In the genomic region with DNA sequence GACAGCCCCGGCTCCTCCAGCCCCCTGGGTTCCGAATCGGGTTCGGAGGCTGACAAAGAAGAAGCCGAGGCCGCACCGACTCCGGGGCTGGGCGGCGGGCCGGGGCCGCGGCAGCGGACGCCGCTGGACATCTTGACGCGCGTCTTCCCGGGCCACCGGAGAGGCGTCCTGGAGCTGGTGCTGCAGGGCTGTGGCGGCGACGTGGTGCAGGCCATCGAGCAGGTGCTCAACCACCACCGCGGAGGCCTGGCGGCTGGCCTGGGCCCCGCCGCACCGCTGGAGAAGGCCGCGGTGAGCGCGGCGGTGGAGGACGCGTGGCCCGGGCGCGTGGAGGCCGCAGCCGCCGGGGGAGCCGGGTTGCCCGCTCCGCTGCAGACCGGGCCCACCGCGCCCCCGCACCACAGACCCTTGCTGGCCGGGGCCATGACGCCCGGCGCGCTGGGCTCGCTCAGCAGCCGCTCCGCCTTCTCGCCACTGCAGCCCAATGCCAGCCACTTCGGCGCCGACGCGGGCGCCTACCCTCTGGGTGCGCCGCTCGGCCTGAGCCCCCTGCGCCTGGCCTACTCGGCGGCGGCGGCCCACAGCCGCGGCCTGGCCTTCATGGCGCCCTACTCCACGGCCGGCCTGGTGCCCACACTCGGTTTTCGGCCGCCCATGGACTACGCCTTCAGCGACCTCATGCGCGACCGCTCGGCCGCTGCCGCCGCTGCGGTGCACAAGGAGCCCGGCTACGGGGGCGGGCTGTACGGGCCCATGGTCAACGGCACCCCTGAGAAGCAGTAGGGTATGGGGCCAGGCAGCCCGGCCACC, we compare ENCODE assay signal across 7 mouse cellular contexts. TPM values are rescaled to one million over a fixed set of nuclear protein-coding genes. Genes with fewer than 3 reads are reported as not detected.
DNase-seq lines count a peak whose midpoint lies in the region; ATAC-seq and TF ChIP-seq lines count a peak whose summit lies in the region.

No protein-coding gene starts in this region.

- peak overlapping the region; percentile 61 for H3K4me2 ChIP-seq in lung, postnatal 0 days (replicated peaks; ENCODE audit: low read depth, low read length)
- H3K4me2 ChIP-seq in forebrain, embryonic 15.5 days (replicated peaks): peak overlapping the region; percentile 75
- H3K4me2 ChIP-seq in limb, embryonic 12.5 days: peak overlapping the region; percentile 56

- peaks cover 91% of the 10 kb centered on the region for H3K27me3 ChIP-seq in lung, postnatal 0 days (replicated peaks; ENCODE audit: insufficient read depth, low read length)
- peaks cover 59% of the 10 kb centered on the region for H3K27me3 ChIP-seq in forebrain, embryonic 15.5 days
- peaks cover 97% of the 10 kb centered on the region for H3K27me3 ChIP-seq in limb, embryonic 12.5 days
- peaks cover 98% of the 10 kb centered on the region for H3K27me3 ChIP-seq in small intestine, adult 2 months (ENCODE audit: control insufficient read depth, insufficient read depth, low read length)

- peak overlapping the region; percentile 37 for H3K4me3 ChIP-seq in lung, postnatal 0 days (ENCODE audit: low read depth, low read length)
- peak overlapping the region; percentile 55 for H3K4me3 ChIP-seq in forebrain, embryonic 15.5 days
- peak overlapping the region; percentile 37 for H3K4me3 ChIP-seq in limb, embryonic 12.5 days (replicated peaks)
- peak overlapping the region; percentile 41 for H3K4me3 ChIP-seq in small intestine, adult 2 months (ENCODE audit: low read depth, low read length)

- TF ChIP-seq POLR2A in small intestine, adult 2 months (IDR thresholded peaks at IDR 0.05; ENCODE audit: low read depth, low read length): no peak

- no peak overlapping the region for H3K9ac ChIP-seq in lung, postnatal 0 days (replicated peaks; ENCODE audit: low read depth)
- H3K9ac ChIP-seq in forebrain, embryonic 15.5 days (replicated peaks): peak overlapping the region; percentile 58
- peak overlapping the region; percentile 42; the same call in 1 of the 2 replicates for H3K9ac ChIP-seq in limb, embryonic 12.5 days (replicated peaks)

- H3K9me3 ChIP-seq in lung, postnatal 0 days (ENCODE audit: low read length): no peaks in the 10 kb centered on the region
- no peaks in the 10 kb centered on the region for H3K9me3 ChIP-seq in forebrain, embryonic 15.5 days
- no peaks in the 10 kb centered on the region for H3K9me3 ChIP-seq in limb, embryonic 12.5 days

- H3K36me3 ChIP-seq in lung, postnatal 0 days (ENCODE audit: insufficient read depth, low read length): no peaks in the 10 kb centered on the region
- H3K36me3 ChIP-seq in forebrain, embryonic 15.5 days: no peaks in the 10 kb centered on the region
- no peaks in the 10 kb centered on the region for H3K36me3 ChIP-seq in limb, embryonic 12.5 days
- no peaks in the 10 kb centered on the region for H3K36me3 ChIP-seq in small intestine, adult 2 months (ENCODE audit: control insufficient read depth, insufficient read depth, low read length)

- H3K4me1 ChIP-seq in lung, postnatal 0 days (ENCODE audit: insufficient read depth, low read depth, low read length): peaks cover 11% of the 10 kb centered on the region
- H3K4me1 ChIP-seq in forebrain, embryonic 15.5 days: peaks cover 63% of the 10 kb centered on the region
- H3K4me1 ChIP-seq in limb, embryonic 12.5 days (replicated peaks): peaks cover 52% of the 10 kb centered on the region
- H3K4me1 ChIP-seq in small intestine, adult 2 months (ENCODE audit: control insufficient read depth, insufficient read depth, insufficient read length, low read length): peaks cover 29% of the 10 kb centered on the region

- peak; percentile 16; the same call in 1 of the 2 replicates for ATAC-seq in lung, postnatal 0 days
- ATAC-seq in forebrain, embryonic 15.5 days (replicated peaks): no peak
- no peak for ATAC-seq in limb, embryonic 12.5 days (ENCODE audit: insufficient number of reproducible peaks, insufficient read depth, low FRiP score, low TSS enrichment, low read depth)

- no peak for TF ChIP-seq CTCF in lung, postnatal 0 days (IDR thresholded peaks at IDR 0.05)
- no peak for TF ChIP-seq CTCF in small intestine, adult 2 months (IDR thresholded peaks at IDR 0.05; ENCODE audit: extremely low read depth, insufficient read length, insufficient replicate concordance, low read depth, low read length)

- no peak for TF ChIP-seq EP300 in lung, postnatal 0 days (IDR thresholded peaks at IDR 0.05)

- 2% methylated on average over 53 of the region's 99 CpGs for WGBS in lung, postnatal 0 days
- 1% methylated on average over 81 of the region's 99 CpGs for WGBS in forebrain, embryonic 15.5 days
- 1% methylated on average over 84 of the region's 99 CpGs for WGBS in limb, embryonic 12.5 days
- 3% methylated on average over 99 of the region's 99 CpGs for WGBS in small intestine, adult 2 months

- no peak for DNase-seq in lung, postnatal 0 days (ENCODE audit: low spot score)
- DNase-seq in lung, postnatal 25 days (ENCODE audit: low spot score): no peak
- DNase-seq in frontal cortex, postnatal 14 days (ENCODE audit: low spot score in 2 of 2): no peak
- DNase-seq in thymus, adult 18-20 months: no peak

- no peak overlapping the region for H3K27ac ChIP-seq in lung, postnatal 0 days (ENCODE audit: low read length)
- H3K27ac ChIP-seq in forebrain, embryonic 15.5 days (replicated peaks): peak overlapping the region; percentile 64
- H3K27ac ChIP-seq in limb, embryonic 12.5 days: no peak overlapping the region
- no peak overlapping the region for H3K27ac ChIP-seq in small intestine, adult 2 months (ENCODE audit: insufficient read depth, low read depth, low read length)

RNA-seq across cellular contexts. Expression of a gene that starts 4.2 kb away (rescaled TPM):
- polyA plus RNA-seq in lung, postnatal 0 days (2015; fragmentation: Nextera tagmentation; extraction: Ambion mirVana): 0.05 TPM in 1 of 2 replicates, not detected in the other
- polyA plus RNA-seq in forebrain, embryonic 15.5 days (2015; fragmentation: Nextera tagmentation; extraction: Ambion mirVana): 3.2 and 4.4 TPM in 2 replicates
- 0.26 and 0.35 TPM in 2 replicates for polyA plus RNA-seq in limb, embryonic 12.5 days (2016; fragmentation: Nextera tagmentation; extraction: Ambion mirVana)
- 0.51 and 0.93 TPM in 2 replicates for polyA plus RNA-seq in small intestine, adult 2 months (2012; rRNA removed)
